Mouse (Mus musculus) liver, adult 2 months (tissue): ENCODE measurements at regions not wholly inside any gene's neighbourhood (a gene's known extent, or its start where the extent isn't known, plus 50 kb on each side); places are given as distances from the start of the nearest gene placed in this dataset.

ENCODE experiments used
- CTCF ChIP-seq: fragments of 200-500 bp; IDR thresholded peaks from 2 replicates; pipeline ENCODE4 v1.5.1; 2011; ENCODE audit warnings: low read depth, low read length, control low read depth
- POLR2A ChIP-seq: fragments of 200-500 bp; IDR thresholded peaks from 2 replicates; pipeline ENCODE4 v1.6.1; 2011; ENCODE audit warnings: low read length, control low read depth; ENCODE audit not compliant: insufficient read depth; ENCODE audit errors: extremely low read depth

GRCm38 (mm10) chr17:83159634-83160033 lies 55.5 kb upstream of the Pkdcc start:
- TF ChIP-seq CTCF: no peak
- no peak for TF ChIP-seq POLR2A
